Mouse (Mus musculus) naive thymus-derived CD4-positive, alpha-beta T cell, adult 2 months (primary cell): ENCODE results near the gene Trim14.
"Not testable (repeated sequence)": the region's sequence is repeated elsewhere in the genome, so short reads cannot be mapped to it uniquely, and the experiment has no call there.

Source experiments
- DNase-seq: peaks from one replicate; pipeline ENCODE4 v3.0.0-alpha.2; 2011; ENCODE audit warnings: low read depth

The Trim14 gene

GRCm38 (mm10) chr4:46535840-46536361, at the start of gene Trim14:
Gene Trim14, minus strand, starts transcription at chr4:46536141.
- peak; percentile 87 for DNase-seq

- no peak for DNase-seq
Measured at GRCm38 (mm10) chr4:46585041-46585810, 49.3 kb upstream of the Trim14 start.

GRCm38 (mm10) chr4:46584536-46584935, 48.6 kb upstream of the Trim14 start:
- DNase-seq = peak; percentile 49

DNA sequence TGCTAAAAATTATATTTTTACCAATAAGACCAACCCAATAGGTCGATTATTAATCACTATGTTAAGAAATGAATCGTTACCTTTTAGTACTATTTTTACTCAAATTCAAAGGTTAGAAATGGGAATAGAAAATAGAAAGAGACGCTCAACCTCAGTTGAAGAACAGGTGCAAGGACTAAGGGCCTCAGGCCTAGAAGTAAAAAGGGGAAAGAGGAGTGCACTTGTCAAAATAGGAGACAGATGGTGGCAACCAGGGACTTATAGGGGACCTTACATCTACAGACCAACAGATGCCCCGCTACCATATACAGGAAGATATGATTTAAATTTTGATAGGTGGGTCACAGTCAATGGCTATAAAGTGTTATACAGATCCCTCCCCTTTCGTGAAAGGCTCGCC, 48.1 kb upstream of the Trim14 start:
- DNase-seq = not testable (repeated sequence)

DNA sequence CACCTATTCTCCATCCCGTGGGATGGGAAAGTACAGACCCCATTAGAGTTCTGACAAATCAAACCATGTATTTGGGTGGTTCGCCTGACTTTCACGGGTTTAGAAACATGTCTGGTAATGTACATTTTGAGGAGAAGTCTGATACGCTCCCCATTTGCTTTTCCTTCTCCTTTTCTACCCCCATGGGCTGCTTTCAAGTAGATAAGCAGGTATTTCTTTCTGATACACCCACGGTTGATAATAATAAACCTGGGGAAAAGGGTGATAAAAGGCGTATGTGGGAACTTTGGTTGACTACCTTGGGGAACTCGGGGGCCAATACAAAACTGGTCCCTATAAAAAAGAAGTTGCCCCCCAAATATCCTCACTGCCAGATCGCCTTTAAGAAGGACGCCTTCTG, 46.1 kb upstream of the Trim14 start:
- not testable (repeated sequence) for DNase-seq

DNA sequence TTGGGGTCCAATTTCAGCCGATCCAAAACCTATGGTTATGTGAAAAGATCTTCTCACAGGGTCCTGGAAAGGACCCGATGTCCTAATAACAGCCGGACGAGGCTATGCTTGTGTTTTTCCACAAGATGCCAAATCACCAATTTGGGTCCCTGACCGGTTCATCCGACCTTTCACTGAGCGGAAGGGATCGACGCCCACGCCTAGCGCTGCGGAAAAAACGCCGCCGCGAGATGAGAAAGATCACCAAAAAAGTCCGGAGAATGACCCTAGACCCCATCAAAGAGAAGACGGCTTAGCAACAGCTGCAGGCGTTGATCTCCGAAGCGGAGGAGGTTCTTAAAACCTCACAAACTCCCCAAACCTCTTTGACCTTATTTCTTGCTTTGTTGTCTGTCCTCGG, 45.6 kb upstream of the Trim14 start:
- DNase-seq = not testable (repeated sequence)

GRCm38 (mm10) chr4:46580799-46581243, 44.9 kb upstream of the Trim14 start:
- not testable (repeated sequence) for DNase-seq

- DNase-seq = not testable (repeated sequence)
Measured at GRCm38 (mm10) chr4:46578796-46579346, 42.9 kb upstream of the Trim14 start.

GRCm38 (mm10) chr4:46578228-46578627, 42.3 kb upstream of the Trim14 start:
- no peak for DNase-seq

DNA sequence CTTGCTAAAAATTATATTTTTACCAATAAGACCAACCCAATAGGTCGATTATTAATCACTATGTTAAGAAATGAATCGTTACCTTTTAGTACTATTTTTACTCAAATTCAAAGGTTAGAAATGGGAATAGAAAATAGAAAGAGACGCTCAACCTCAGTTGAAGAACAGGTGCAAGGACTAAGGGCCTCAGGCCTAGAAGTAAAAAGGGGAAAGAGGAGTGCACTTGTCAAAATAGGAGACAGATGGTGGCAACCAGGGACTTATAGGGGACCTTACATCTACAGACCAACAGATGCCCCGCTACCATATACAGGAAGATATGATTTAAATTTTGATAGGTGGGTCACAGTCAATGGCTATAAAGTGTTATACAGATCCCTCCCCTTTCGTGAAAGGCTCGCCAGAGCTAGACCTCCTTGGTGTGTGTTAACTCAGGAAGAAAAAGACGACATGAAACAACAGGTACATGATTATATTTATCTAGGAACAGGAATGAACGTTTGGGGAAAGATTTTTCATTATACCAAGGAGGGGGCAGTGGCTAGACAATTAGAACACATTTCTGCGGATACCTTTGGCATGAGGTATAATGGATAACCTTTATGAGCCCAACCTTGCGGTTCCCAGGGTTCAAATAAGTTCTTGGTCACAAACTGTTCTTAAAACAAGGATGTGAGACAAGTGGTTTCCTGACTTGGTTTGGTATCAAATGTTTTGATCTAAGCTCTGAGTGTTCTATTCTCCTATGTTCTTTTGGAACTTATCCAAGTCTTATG, 39.8 kb upstream of the Trim14 start:
- DNase-seq = not testable (repeated sequence)

GRCm38 (mm10) chr4:46574841-46575240, 38.9 kb upstream of the Trim14 start:
- no peak for DNase-seq

DNA sequence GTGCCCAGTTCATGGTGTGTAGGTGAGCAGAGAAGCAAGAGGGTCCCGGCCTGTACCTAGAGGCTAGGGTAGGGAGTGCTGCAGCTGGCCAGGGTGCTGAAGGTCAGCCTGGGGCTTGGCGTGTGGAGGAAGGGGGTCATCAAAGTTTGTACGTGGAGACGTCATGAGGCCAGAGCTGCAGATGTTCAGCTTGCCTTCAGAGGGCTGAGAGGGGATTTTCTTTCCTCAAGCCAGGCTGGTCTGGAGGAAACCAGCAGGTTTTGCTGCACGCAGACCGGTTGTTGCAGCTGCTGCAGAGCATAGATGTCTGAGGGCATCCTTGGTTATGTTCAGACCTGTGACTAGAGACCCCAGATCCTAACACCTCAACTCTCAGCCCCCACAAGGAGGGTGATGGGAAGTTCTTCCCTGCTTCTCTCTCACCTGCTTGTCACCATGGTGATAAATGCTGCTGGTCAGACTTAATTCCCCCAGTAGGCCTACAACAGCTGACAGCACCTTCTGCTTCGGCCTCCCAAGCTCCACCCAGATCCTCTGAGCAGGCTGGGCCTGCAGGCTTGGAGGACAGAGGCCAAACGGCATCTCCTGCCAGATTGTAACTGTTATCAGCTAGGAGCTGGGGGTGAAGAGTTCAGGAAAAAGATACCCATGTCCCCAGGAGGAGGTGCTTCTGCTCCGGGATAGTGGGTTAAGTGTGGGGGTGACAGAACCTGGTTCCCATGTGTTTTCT, 38.2 kb upstream of the Trim14 start:
- no peak for DNase-seq

- DNase-seq = no peak
Measured at GRCm38 (mm10) chr4:46572616-46573015, 36.7 kb upstream of the Trim14 start.

- no peak for DNase-seq
Measured at GRCm38 (mm10) chr4:46571744-46572143, 35.8 kb upstream of the Trim14 start.

DNA sequence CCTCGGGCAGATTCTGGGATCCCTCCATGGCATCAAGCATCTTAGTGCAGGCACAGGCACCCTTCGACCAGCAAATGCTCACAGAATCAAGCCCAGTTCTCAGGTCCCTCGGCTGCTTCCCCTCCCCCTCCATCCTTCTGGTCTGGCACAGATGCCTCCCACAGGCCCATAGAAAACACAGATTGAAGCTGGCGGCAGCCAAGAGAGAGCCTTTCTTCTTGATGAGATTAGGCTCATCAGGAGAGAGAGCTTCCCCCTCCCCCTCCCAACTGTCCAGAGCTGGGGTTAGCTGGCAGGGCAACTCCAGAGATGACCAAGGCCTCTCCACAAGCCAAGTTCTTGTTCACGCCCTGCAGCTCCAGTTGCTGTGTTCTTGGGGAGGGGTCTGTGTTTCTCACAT, 33.7 kb upstream of the Trim14 start:
- no peak for DNase-seq

GRCm38 (mm10) chr4:46568169-46568568, 32.2 kb upstream of the Trim14 start:
- no peak for DNase-seq

- no peak for DNase-seq
Measured at GRCm38 (mm10) chr4:46566931-46567671, 31.2 kb upstream of the Trim14 start.

- no peak for DNase-seq
Measured at GRCm38 (mm10) chr4:46565393-46565955, 29.5 kb upstream of the Trim14 start.

GRCm38 (mm10) chr4:46564247-46564646, 28.3 kb upstream of the Trim14 start:
- DNase-seq = no peak

GRCm38 (mm10) chr4:46563847-46564246, 27.9 kb upstream of the Trim14 start:
- no peak for DNase-seq

- DNase-seq = no peak
Measured at GRCm38 (mm10) chr4:46562841-46563240, 26.9 kb upstream of the Trim14 start.
